Mouse (Mus musculus): ENCODE data around the gene Atp13a3.
"Not testable (repeated sequence)": the region's sequence is repeated elsewhere in the genome, so short reads cannot be mapped to it uniquely, and the experiment has no call there.

The Atp13a3 gene

GRCm38 (mm10) chr16:30412680-30413079 is 6.9 kb upstream of the Atp13a3 start:
- no peak for DNase-seq (ENCODE audit: low spot score)

DNA sequence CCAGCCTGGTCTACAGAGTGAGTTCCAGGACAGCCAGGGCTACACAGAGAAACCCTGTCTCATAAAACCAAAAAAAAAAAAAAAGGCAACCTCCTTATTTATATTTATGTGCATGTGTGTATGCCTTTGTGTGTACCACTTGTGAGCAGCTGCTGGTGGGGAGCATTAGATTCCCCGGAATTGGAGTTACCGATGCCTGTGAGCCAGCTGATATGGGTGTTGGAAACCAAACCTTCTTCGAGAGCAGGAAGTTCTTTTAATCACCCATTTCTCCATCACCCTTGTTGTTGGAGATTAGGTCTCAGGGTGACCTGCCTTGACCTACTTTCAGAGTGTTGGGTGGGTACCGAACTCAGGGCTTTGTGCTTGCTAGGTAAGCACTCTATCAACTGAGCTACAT is 5.1 kb upstream of the Atp13a3 start:
- no peak for DNase-seq (ENCODE audit: low spot score)

- DNase-seq (ENCODE audit: low spot score): no peak
Observed at GRCm38 (mm10) chr16:30407513-30407912, 1.7 kb upstream of the Atp13a3 start.

DNA sequence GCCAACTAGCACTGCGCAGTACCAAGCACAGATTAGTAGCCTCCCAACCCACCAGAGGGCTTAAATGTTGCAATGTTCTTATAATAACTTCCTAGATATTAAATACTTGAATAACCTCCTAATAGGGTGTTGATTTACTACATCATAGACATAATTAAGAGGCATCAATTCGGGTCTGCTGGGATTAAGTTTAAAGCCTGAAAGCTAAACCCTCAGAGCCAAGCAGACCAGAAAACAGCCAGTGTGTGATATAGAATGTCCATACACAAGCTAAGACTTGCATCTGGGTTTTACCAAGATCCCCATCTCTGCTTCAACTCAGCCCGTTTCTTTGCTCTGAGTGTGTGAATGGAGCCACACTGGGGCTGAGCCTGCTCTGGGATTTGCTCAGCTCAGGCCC is 2.2 kb downstream of the Atp13a3 start:
- DNase-seq (ENCODE audit: low spot score): no peak

GRCm38 (mm10) chr16:30397127-30398057 is 8.4 kb downstream of the Atp13a3 start:
- DNase-seq (ENCODE audit: low spot score): no peak

GRCm38 (mm10) chr16:30395136-30395535 is 10.6 kb downstream of the Atp13a3 start:
- DNase-seq (ENCODE audit: low spot score): no peak

DNA sequence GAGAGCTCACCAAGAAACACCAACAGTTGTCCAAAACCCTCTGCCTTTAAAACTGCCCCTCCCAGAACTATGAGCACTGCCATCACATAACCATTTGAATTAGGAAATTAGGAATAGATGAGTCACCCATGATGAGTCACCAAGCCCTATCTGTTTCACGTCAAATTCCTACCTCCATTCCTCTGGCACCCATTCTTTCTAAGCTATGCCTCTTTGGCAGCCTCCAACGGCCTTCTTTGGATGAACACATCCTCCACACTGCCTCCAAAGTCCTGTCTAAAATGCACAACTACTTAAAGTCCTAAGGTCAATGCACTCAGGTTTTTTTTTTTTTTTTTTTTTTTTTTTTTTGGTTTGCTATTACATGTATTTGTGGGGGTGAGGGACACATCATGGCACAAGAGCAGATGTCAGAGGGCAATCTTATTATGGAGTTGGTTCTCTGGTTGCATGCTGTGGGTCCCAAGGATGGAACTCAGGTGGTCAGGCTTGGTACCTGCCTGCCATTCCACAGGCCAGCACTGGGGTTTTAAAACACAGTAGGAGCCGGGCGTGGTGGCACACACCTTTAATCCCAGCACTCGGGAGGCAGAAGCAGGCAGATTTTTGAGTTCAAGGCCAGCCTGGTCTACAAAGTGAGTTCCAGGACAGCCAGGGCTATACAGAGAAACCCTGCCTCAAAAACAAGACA is 15.0 kb downstream of the Atp13a3 start:
- no peak for DNase-seq (ENCODE audit: low spot score)

- DNase-seq (ENCODE audit: low spot score): no peak
Observed at GRCm38 (mm10) chr16:30389831-30390649, 15.7 kb downstream of the Atp13a3 start.

- DNase-seq (ENCODE audit: low spot score): peak; percentile 46
Observed at GRCm38 (mm10) chr16:30389210-30389684, 16.5 kb downstream of the Atp13a3 start.

DNA sequence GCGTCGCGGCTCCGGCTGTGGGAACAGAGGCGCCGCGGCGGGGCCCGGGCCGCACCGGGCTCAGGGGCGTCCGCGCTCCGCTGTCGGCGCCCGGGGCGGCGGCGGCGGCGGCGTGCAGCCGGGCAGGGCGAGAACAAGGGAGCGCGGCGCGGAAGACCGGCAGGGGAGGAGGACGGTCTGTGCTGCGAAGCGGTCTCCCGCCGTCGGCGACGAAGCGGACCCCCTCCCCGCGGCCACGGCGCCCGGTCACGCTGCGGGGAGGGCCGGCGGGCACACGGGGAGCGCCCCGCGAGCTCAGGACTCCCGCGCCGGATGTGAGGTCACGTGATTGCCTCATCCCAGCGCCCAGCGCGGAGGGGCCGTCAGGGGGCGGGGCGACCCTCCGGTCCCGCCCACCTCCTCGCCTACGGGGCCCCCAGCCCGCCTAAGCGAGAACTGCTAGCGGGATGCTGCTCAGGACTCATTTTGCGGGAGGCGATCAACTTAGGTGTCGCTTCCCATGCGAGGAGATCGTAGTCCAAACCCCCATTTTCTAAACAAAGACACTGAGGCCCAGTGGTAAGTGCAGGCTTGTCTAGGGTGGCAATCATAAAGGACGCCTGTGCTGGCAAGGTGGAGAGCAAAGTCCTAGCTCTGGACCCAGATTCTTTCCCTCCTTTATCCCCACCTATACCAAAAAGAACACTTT is 17.1 kb downstream of the Atp13a3 start:
- peak; percentile 93 for DNase-seq (ENCODE audit: low spot score)

GRCm38 (mm10) chr16:30387871-30388460 is 17.8 kb downstream of the Atp13a3 start:
- peak; percentile 71 for DNase-seq (ENCODE audit: low spot score)

GRCm38 (mm10) chr16:30386911-30387439 is 18.8 kb downstream of the Atp13a3 start:
- no peak for DNase-seq (ENCODE audit: low spot score)

DNA sequence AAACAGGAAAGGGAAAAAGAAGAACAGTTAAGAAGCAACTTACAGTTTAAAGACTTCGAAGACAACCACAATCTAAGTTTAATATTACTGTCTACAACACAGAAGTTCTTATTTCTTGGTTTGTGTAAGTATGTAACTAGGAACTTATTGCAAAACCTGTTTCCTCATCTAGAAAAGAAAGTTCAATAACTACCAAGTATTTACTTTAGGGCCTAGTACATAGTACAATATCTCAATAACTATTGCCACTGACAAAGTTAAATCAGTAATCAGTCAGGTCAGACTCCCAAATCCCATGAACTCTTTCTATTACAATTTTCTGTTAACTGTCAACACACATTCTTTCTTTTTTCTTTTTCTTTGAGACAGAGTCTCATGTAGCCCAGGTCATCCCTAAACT is 20.2 kb downstream of the Atp13a3 start:
- DNase-seq (ENCODE audit: low spot score): no peak

- no peak for DNase-seq (ENCODE audit: low spot score)
Observed at GRCm38 (mm10) chr16:30376237-30376636, 29.5 kb downstream of the Atp13a3 start.

DNA sequence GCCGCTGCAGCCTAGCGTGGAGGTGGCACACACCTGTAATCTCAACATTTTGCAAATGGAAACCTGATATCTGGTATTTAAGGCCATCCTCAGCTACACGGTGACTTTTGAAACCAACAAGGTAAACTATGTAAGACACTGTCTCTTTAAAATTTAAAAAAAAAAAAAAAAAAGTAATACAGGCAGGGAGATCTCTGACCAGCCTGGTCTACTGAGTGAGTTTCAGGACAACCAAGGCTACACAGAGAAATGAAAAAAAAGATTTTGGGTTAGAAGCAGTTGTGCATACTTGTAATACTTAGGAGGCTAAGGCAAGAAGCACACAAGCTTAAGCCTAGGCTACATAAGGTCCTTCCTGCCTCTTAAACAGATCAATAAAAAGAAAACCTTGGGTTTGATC is 30.8 kb downstream of the Atp13a3 start:
- no peak for DNase-seq (ENCODE audit: low spot score)

DNA sequence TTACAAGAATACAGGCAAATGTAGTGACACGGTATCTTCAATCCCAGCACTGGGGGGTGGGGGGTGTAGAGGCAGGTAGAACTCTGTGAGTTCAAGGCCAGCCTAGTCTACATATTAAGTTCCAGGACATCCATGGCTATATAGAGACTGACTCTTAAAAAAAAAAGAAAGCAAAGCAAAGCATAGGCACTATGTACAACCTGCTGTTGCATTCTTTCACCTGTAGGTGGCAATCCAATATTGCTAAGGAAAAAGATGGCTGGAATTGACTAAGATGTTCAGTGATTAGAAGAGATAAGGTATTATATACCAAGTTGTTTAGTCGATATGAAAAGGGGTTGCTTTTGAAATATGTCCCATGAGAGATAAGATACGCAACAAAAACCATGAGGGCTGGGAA is 31.5 kb downstream of the Atp13a3 start:
- no peak for DNase-seq (ENCODE audit: low spot score)

DNA sequence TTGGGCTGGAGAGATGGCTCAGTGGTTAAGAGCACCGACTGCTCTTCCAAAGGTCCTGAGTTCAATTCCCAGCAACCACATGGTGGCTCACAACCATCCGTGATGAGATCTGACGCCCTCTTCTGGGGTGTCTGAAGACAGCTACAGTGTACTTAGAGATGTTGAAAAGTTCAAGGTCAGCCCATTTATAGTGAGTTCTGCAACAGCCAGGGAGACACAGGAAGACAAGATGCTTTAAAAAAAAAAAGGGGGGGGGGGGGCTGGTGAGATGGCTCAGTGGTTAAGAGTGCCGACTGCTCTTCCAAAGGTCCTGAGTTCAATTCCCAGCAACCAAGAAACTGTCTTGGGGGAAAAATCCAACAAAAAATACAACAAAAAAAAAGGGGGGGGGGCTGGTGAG is 32.5 kb downstream of the Atp13a3 start:
- DNase-seq (ENCODE audit: low spot score): not testable (repeated sequence)

DNA sequence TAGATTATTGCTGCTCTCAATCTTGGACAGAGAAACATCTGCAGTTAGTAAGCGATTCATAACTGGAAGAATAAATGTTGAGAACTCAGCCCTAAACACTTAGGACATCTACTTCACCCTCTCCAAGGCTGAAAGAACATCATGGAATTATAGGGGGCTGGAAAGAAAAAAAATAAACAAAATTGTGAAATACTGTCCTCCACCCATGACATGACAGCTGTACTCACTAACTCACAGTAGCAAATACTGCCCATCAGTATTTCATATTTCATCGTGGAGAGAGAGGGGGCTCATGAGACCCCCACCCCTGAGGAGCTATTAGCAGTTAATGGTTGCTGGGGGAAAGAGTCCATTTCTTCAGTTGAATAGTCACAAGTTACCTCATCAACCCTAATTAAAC is 38.4 kb downstream of the Atp13a3 start:
- no peak for DNase-seq (ENCODE audit: low spot score)

DNA sequence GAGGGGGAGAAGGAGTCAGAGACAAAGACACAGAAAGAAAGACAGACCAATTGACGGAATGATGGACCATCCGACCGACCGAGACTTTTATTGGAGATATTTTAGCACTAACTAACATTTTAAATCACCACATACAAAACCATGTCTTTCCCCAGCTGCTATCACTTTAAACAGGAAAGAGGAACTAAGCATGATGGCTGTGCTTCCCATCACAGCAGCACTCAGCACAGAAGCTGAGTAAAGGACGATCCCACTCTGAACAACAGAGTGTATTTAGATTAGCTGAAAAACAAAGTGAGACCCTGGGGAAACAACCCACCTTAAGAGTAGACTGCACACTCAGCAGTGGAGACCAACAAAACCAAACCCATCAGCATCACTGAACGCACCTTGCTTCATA is 41.2 kb downstream of the Atp13a3 start:
- DNase-seq (ENCODE audit: low spot score): no peak

GRCm38 (mm10) chr16:30362528-30362927 is 43.2 kb downstream of the Atp13a3 start:
- no peak for DNase-seq (ENCODE audit: low spot score)

GRCm38 (mm10) chr16:30353489-30353888 is 52.3 kb downstream of the Atp13a3 start:
- DNase-seq (ENCODE audit: low spot score): not testable (repeated sequence)
